Comparison of ENCODE assay signal across 8 mouse cellular contexts in the genomic region with DNA sequence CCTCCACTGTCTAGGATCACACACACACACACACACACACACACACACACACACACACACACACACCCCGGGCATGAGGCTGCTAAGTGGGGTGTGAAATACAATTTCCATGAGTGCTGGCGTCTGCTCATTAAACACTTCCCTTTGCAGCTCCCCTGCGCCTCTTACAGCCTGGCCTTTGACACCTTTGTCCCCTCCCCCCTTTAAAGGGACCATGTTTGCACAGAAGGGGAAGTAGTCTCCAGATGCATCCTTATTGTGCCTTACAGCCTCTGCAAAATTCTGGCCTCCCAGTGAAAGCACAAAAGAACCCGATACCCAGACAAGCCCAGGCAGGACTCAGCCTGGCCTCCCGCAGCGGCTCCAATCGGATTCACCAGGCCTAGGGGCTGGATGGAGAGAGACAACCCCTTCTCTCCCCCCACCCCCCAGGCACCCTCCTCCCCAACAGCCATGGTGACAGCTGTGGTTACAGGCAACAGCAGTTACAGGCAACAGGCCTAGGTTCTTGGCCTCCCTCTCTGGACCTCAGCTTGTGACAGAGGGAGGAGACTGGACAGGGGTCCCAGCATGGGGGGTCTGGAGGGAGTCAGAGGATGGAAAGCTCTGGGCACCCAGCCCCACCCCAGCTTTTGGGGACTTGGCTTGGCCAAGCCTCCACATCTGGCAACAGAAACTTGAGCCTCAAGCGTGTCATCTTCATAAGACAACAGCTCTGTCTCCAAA. TPM values are rescaled to one million over a fixed set of nuclear protein-coding genes. Genes with fewer than 3 reads are reported as not detected.
DNase-seq lines count a peak whose midpoint lies in the region; ATAC-seq lines count a peak whose summit lies in the region.

No protein-coding gene starts in this region.

- H3K27me3 ChIP-seq in limb, embryonic 11.5 days (ENCODE audit: control insufficient read depth, insufficient read depth, low read length): peaks cover 17% of the 10 kb centered on the region
- H3K27me3 ChIP-seq in neural tube, embryonic 13.5 days: no peaks in the 10 kb centered on the region

- ATAC-seq in granulocyte monocyte progenitor cell, adult 5-6 weeks (replicated peaks; ENCODE audit: poor library complexity, severe bottlenecking): peak; percentile 93
- peak; percentile 81 for ATAC-seq in limb, embryonic 11.5 days (ENCODE audit: insufficient number of reproducible peaks, low FRiP score, low TSS enrichment, low read depth)
- peak; percentile 56 for ATAC-seq in neural tube, embryonic 13.5 days (ENCODE audit: low read depth)

- peaks cover 48% of the 10 kb centered on the region for H3K4me1 ChIP-seq in limb, embryonic 11.5 days (ENCODE audit: control insufficient read depth, insufficient read depth, low read length)
- peaks cover 60% of the 10 kb centered on the region for H3K4me1 ChIP-seq in neural tube, embryonic 13.5 days (replicated peaks)

- no peak overlapping the region for H3K4me3 ChIP-seq in limb, embryonic 11.5 days (ENCODE audit: low read depth, low read length)
- no peak overlapping the region for H3K4me3 ChIP-seq in neural tube, embryonic 13.5 days

- peak overlapping the region; percentile 26 for H3K4me2 ChIP-seq in limb, embryonic 11.5 days (ENCODE audit: low read depth, severe bottlenecking)
- no peak overlapping the region for H3K4me2 ChIP-seq in neural tube, embryonic 13.5 days

- no peaks in the 10 kb centered on the region for H3K9me3 ChIP-seq in limb, embryonic 11.5 days (ENCODE audit: control insufficient read depth, low read length)
- H3K9me3 ChIP-seq in neural tube, embryonic 13.5 days: no peaks in the 10 kb centered on the region

- H3K27ac ChIP-seq in limb, embryonic 11.5 days (replicated peaks; ENCODE audit: low read depth, low read length): peak overlapping the region; percentile 74
- H3K27ac ChIP-seq in neural tube, embryonic 13.5 days (replicated peaks): peak overlapping the region; percentile 78

- H3K9ac ChIP-seq in limb, embryonic 11.5 days (ENCODE audit: low read length): no peak overlapping the region; the same call in 1 of the 2 replicates
- 0 out of 2 replicates have a peak overlapping the region, but pooled peaks have one; percentile 18 for H3K9ac ChIP-seq in neural tube, embryonic 13.5 days

- DNase-seq in 416B (ENCODE audit: low read depth) (peak; percentile 90), MN1 (ENCODE audit: low spot score) (peak; percentile 62)
- DNase-seq in limb, embryonic 11.5 days (ENCODE audit: low spot score): peak; percentile 74
- no peak for DNase-seq in layer of hippocampus, adult 8-10 months (ENCODE audit: low spot score in 2 of 2)
- DNase-seq in cerebellum, adult 11 months: no peak
- no peak for DNase-seq in adrenal gland, adult 8-10 months

- WGBS in limb, embryonic 11.5 days: under 1% methylated on average over 8 of the region's 8 CpGs
- 8% methylated on average over 8 of the region's 8 CpGs for WGBS in neural tube, embryonic 13.5 days

- no peaks in the 10 kb centered on the region for H3K36me3 ChIP-seq in limb, embryonic 11.5 days (ENCODE audit: control insufficient read depth, insufficient read depth, low read length)
- no peaks in the 10 kb centered on the region for H3K36me3 ChIP-seq in neural tube, embryonic 13.5 days

RNA-seq across cellular contexts. Expression of a gene that starts 11.8 kb away (rescaled TPM):
- total RNA-seq in granulocyte monocyte progenitor cell, adult 5-6 weeks (2014; fragmentation: Nextera tagmentation): not detected in 2 replicates
- total RNA-seq in granulocyte monocyte progenitor cell, adult 5-6 weeks (2017): not detected in 2 replicates
- polyA plus RNA-seq in limb, embryonic 11.5 days (2014; fragmentation: Nextera tagmentation; extraction: Ambion mirVana): 20.8 and 22.5 TPM in 2 replicates
- 79.3 and 81.9 TPM in 2 replicates for polyA plus RNA-seq in neural tube, embryonic 13.5 days (2015; fragmentation: Nextera tagmentation; extraction: Ambion mirVana)
- total RNA-seq in layer of hippocampus, adult 8-10 months (2022): 10 to 100 TPM; 51.7 to 56.4 (median 54.1) TPM
- total RNA-seq in adrenal gland, adult 8-10 months (2022): 1 to 10 TPM; 3.8 to 5.6 (median 4.9) TPM

RNA-seq across cellular contexts. Expression of a gene that starts 58.8 kb away (rescaled TPM):
- not detected in 2 replicates for total RNA-seq in granulocyte monocyte progenitor cell, adult 5-6 weeks (2014; fragmentation: Nextera tagmentation)
- total RNA-seq in granulocyte monocyte progenitor cell, adult 5-6 weeks (2017): not detected in 2 replicates
- polyA plus RNA-seq in limb, embryonic 11.5 days (2014; fragmentation: Nextera tagmentation; extraction: Ambion mirVana): 0.74 and 1.1 TPM in 2 replicates
- polyA plus RNA-seq in neural tube, embryonic 13.5 days (2015; fragmentation: Nextera tagmentation; extraction: Ambion mirVana): 0.87 and 1.0 TPM in 2 replicates
- total RNA-seq in layer of hippocampus, adult 8-10 months (2022): 1 to 10 TPM; 3.6 to 8.4 (median 5.9) TPM
- under 1 TPM in 3 of 4 experiments, not detected in 1; 0.49 to 0.94 (median 0.86) TPM for total RNA-seq in adrenal gland, adult 8-10 months (2022)

RNA-seq across cellular contexts. Expression of a gene that starts 59.0 kb away (rescaled TPM):
- 2.6 and 3.2 TPM in 2 replicates for total RNA-seq in granulocyte monocyte progenitor cell, adult 5-6 weeks (2014; fragmentation: Nextera tagmentation)
- 0.26 and 1.9 TPM in 2 replicates for total RNA-seq in granulocyte monocyte progenitor cell, adult 5-6 weeks (2017)
- 1.2 and 2.0 TPM in 2 replicates for polyA plus RNA-seq in limb, embryonic 11.5 days (2014; fragmentation: Nextera tagmentation; extraction: Ambion mirVana)
- 14.7 and 18.8 TPM in 2 replicates for polyA plus RNA-seq in neural tube, embryonic 13.5 days (2015; fragmentation: Nextera tagmentation; extraction: Ambion mirVana)
- total RNA-seq in layer of hippocampus, adult 8-10 months (2022): 100 to 1,000 TPM; 152 to 178 (median 165) TPM
- 10 to 100 TPM; 21.1 to 33.4 (median 27.0) TPM for total RNA-seq in adrenal gland, adult 8-10 months (2022)

Comparison
In these comparisons a context has a peak if more than half of its experiments do, and no peak if none do; other contexts are left out.
1. DNase-seq: peak in 416B (single experiment), MN1 (single experiment) and limb, embryonic 11.5 days (single experiment); none in layer of hippocampus, adult 8-10 months (0 of 2), cerebellum, adult 11 months (single experiment) and adrenal gland, adult 8-10 months (single experiment).
2. RNA of a gene that starts 11.8 kb away (total RNA-seq): 51.7 to 56.4 TPM in layer of hippocampus, adult 8-10 months; 3.8 to 5.6 TPM in adrenal gland, adult 8-10 months and not detected in granulocyte monocyte progenitor cell, adult 5-6 weeks; every median in the first group is over 4 times any median in the second.
3. RNA of a gene that starts 59.0 kb away (total RNA-seq): 152 to 178 TPM in layer of hippocampus, adult 8-10 months and 21.1 to 33.4 TPM in adrenal gland, adult 8-10 months; 0.26 to 3.2 TPM in granulocyte monocyte progenitor cell, adult 5-6 weeks; every median in the first group is over 4 times any median in the second.
4. Peak in every context shown above with its lines, with median percentiles within 50 percentile points of each other: ATAC-seq.